Mouse (Mus musculus): ENCODE results near the gene Col25a1. TPM values are rescaled to one million over a fixed set of nuclear protein-coding genes. Genes with fewer than 3 reads are reported as not detected.

Col25a1 gene
- polyA plus RNA-seq, 1 experiment from 2014 or later: 3.4 TPM

DNA sequence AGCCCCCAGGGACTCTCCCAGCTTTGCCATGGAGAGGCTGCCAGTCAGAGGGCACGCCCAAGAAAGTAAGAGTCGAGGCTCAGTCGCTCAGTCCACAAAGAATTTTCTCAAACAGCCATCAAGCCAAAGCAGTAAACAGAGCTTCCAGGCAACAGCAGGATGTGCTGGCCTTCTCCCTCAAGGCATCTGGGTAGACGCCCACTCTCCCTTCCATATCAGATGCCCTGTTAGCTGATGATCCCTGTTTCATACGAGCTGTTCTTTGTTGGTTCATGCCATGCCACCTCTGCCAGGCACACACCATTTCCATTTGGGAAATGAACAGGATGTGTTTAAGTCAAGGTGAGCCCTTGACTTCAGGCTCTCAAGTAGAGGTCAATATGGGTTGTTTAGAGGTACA lies 334.1 kb downstream of the Col25a1 start:
- no peak overlapping the region for H3K4me3 ChIP-seq
- no peak overlapping the region for H3K27ac ChIP-seq
- H3K9ac ChIP-seq: no peak overlapping the region
- H3K36me3 ChIP-seq: no peaks in the 10 kb centered on the region
- H3K27me3 ChIP-seq: no peaks in the 10 kb centered on the region
- peaks cover 4% of the 10 kb centered on the region; the same call in 1 of the 2 replicates for H3K9me3 ChIP-seq
- no peak for ATAC-seq (ENCODE audit: low FRiP score)
- no peaks in the 10 kb centered on the region for H3K4me1 ChIP-seq (replicated peaks)
- WGBS: 87% methylated on average over 5 of the region's 5 CpGs
- no peak overlapping the region for H3K4me2 ChIP-seq

- H3K9ac ChIP-seq: no peak overlapping the region
- no peaks in the 10 kb centered on the region for H3K4me1 ChIP-seq (replicated peaks)
- ATAC-seq (ENCODE audit: low FRiP score): no peak
- H3K36me3 ChIP-seq: no peaks in the 10 kb centered on the region
- H3K27ac ChIP-seq: no peak overlapping the region
- no peak overlapping the region for H3K4me3 ChIP-seq
- H3K9me3 ChIP-seq: no peaks in the 10 kb centered on the region
- WGBS: 80% methylated on average over 4 of the region's 4 CpGs
- H3K27me3 ChIP-seq: no peaks in the 10 kb centered on the region
- no peak overlapping the region for H3K4me2 ChIP-seq
Observed at GRCm38 (mm10) chr3:130473211-130473768, 342.0 kb downstream of the Col25a1 start.

DNA sequence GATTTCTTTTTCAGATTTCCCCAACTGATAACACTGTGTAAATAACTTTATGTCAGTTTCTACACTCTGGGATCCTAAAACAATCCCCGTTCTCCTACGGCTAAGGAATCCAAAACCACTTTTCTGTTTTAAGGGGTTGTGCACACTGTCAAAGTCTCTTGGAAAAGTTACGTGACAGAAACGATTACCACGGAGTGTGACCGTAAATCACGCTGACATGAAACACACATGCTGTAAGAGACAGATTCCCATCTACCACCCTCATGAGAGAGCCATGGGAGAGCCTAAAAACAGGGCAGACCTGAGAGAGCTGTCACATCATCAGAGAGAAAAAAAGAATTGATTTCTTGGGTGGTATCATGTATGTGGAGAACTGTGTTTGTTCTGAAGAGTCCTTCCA lies 342.7 kb downstream of the Col25a1 start:
- no peak overlapping the region for H3K4me3 ChIP-seq
- no peak overlapping the region for H3K4me2 ChIP-seq
- ATAC-seq (ENCODE audit: low FRiP score): no peak
- no peaks in the 10 kb centered on the region for H3K27me3 ChIP-seq
- H3K36me3 ChIP-seq: no peaks in the 10 kb centered on the region
- no peaks in the 10 kb centered on the region for H3K9me3 ChIP-seq
- no peak overlapping the region for H3K27ac ChIP-seq
- H3K9ac ChIP-seq: no peak overlapping the region
- 87% methylated on average over 7 of the region's 7 CpGs for WGBS
- no peaks in the 10 kb centered on the region for H3K4me1 ChIP-seq (replicated peaks)

- no peaks in the 10 kb centered on the region for H3K9me3 ChIP-seq
- H3K4me1 ChIP-seq (replicated peaks): no peaks in the 10 kb centered on the region
- 85% methylated on average over 8 of the region's 8 CpGs for WGBS
- no peak for ATAC-seq (ENCODE audit: low FRiP score)
- H3K4me3 ChIP-seq: no peak overlapping the region
- no peak overlapping the region for H3K27ac ChIP-seq
- H3K4me2 ChIP-seq: no peak overlapping the region
- H3K36me3 ChIP-seq: no peaks in the 10 kb centered on the region
- H3K27me3 ChIP-seq: no peaks in the 10 kb centered on the region
- H3K9ac ChIP-seq: no peak overlapping the region
Observed at GRCm38 (mm10) chr3:130482513-130482912, 351.2 kb downstream of the Col25a1 start.

DNA sequence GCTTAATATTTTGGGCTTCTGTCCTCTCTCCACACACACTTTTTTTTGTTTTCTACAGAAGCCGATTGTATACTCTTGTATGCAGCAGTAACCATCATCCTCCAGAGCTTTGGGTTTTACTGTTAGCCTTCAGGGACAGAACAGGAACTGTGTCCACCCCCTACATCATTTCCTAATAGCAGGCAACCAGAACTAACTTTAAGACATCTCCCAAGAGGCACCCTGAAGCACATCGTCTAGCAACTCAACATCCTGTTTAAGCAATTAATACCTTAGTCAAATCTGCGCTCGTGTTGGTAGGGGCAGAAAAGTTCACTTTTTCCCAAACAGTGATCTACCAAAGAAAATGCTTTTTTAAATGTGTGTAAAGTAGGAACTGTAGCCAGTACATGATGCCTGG lies 357.5 kb downstream of the Col25a1 start:
- no peak overlapping the region for H3K9ac ChIP-seq
- H3K27ac ChIP-seq: no peak overlapping the region
- no peak for ATAC-seq (ENCODE audit: low FRiP score)
- H3K4me3 ChIP-seq: no peak overlapping the region
- no peaks in the 10 kb centered on the region for H3K4me1 ChIP-seq (replicated peaks)
- H3K27me3 ChIP-seq: no peaks in the 10 kb centered on the region
- no peaks in the 10 kb centered on the region for H3K36me3 ChIP-seq
- H3K9me3 ChIP-seq: no peaks in the 10 kb centered on the region
- no peak overlapping the region for H3K4me2 ChIP-seq
- WGBS: 89% methylated on average over 4 of the region's 4 CpGs

DNA sequence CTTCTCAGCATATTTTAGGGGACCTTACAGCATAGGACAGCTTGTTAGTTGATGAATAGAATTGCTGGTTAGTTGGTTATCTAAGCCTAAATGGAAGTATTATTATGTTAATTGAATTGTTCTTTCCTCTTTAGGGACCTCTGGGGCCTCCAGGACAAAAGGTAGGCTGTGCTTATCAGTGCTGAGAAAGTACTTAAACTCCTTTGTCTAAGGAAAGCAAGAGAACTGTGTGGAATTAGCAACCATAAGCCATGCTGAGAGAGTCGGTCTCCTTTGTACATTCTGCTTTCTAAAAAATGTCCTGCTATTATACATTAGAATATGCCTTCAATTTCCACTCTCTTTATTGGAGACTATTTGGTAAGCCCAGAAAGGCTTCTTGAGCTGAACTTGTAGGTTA lies 362.9 kb downstream of the Col25a1 start:
- Histone ChIP-seq H3K27me3 (no peaks in the 10 kb centered on the region), H3K9me3 (no peaks in the 10 kb centered on the region), H3K9ac (no peak overlapping the region), H3K27ac (no peak overlapping the region), H3K4me1 (replicated peaks) (no peaks in the 10 kb centered on the region), H3K4me3 (no peak overlapping the region), H3K4me2 (no peak overlapping the region), H3K36me3 (no peaks in the 10 kb centered on the region)
- 14% methylated on average over 1 of the region's 1 CpGs for WGBS
- ATAC-seq (ENCODE audit: low FRiP score): no peak

DNA sequence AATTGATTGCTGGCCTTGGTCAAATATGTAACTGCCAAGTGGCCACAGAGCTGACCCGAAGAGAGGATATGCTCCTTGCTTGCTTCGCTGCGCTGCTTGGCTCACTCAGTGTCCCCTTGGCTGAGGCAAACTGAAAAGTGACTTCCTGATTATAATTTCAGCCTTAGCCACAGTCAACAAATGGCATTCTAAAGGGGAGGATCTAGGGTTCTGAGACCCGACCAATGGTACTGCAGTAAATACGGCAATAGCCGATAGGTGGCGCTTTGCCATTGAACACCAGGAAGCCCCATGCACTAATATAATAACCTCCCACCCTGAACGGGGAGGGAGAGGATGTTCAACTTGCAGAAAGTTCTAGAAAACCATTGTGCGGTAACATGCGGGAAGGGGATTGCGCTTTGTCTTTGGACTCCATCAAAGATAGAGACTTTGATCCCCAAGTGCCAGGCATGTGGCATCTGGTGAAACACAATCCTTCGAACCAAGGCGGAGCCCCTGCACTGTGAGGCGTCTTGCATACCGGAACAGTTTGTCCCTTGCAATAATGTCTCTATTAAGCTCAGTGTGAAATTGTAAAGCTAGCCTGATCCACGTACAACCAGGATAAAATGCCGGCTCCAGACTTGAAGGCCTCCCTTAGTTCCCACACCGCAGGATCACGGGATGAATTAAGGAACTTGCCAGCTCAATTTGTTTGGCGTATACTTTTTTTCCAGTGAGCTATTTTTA lies 363.5 kb downstream of the Col25a1 start:
- H3K4me3 ChIP-seq: no peak overlapping the region
- no peaks in the 10 kb centered on the region for H3K9me3 ChIP-seq
- no peaks in the 10 kb centered on the region for H3K4me1 ChIP-seq (replicated peaks)
- no peak overlapping the region for H3K27ac ChIP-seq
- ATAC-seq (ENCODE audit: low FRiP score): no peak
- H3K36me3 ChIP-seq: no peaks in the 10 kb centered on the region
- no peak overlapping the region for H3K9ac ChIP-seq
- no peak overlapping the region for H3K4me2 ChIP-seq
- no peaks in the 10 kb centered on the region for H3K27me3 ChIP-seq
- 71% methylated on average over 20 of the region's 20 CpGs for WGBS

GRCm38 (mm10) chr3:130497036-130497435 lies 365.7 kb downstream of the Col25a1 start:
- H3K4me3 ChIP-seq: no peak overlapping the region
- H3K9me3 ChIP-seq: no peaks in the 10 kb centered on the region
- no peak for ATAC-seq (ENCODE audit: low FRiP score)
- 87% methylated on average over 2 of the region's 2 CpGs for WGBS
- H3K4me2 ChIP-seq: no peak overlapping the region
- H3K4me1 ChIP-seq (replicated peaks): no peaks in the 10 kb centered on the region
- H3K27me3 ChIP-seq: no peaks in the 10 kb centered on the region
- no peak overlapping the region for H3K9ac ChIP-seq
- no peak overlapping the region for H3K27ac ChIP-seq
- H3K36me3 ChIP-seq: no peaks in the 10 kb centered on the region

DNA sequence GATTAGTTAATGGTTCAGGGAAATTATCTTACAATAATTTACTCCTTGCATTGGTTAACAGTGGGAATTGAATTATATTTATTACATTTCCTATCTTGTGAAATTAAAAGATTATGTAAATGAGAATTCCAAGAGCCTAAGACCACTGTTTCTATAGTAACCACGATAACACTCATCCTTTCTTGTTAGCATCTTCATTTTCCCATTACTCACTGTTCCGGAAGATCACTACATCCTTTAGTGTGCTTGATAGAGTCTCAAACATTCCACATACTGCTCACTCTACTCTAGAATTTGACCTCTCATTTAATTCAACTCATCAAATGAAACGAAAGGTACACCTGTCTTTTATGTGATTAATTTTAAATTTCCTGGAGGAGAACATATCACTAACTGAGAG lies 370.4 kb downstream of the Col25a1 start:
- Histone ChIP-seq H3K4me3 (no peak overlapping the region), H3K36me3 (no peaks in the 10 kb centered on the region), H3K9me3 (no peaks in the 10 kb centered on the region), H3K27ac (no peak overlapping the region), H3K4me1 (replicated peaks) (no peaks in the 10 kb centered on the region), H3K27me3 (no peaks in the 10 kb centered on the region), H3K9ac (no peak overlapping the region), H3K4me2 (no peak overlapping the region)
- ATAC-seq (ENCODE audit: low FRiP score): peak; percentile 54; the same call in 1 of the 2 replicates
- 56% methylated on average over 3 of the region's 3 CpGs for WGBS

DNA sequence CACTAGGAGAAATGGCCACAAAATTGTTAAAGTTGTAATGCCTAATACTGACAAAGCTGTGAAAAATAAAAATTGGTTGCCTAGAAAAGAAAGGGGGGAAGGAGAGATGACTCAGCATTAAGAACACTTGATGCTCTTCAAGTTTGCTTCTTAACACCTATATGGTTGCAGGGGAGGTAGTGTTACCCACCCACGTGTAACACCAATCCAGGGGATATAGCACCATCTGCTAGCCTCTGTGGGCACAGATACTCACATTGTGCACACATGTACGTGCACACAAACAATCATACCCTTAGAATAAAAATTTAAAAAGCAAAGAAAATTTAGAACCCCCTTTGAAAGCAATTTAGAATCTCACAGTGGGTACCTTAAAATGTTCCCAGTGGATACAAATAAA lies 377.0 kb downstream of the Col25a1 start:
- no peaks in the 10 kb centered on the region for H3K4me1 ChIP-seq (replicated peaks)
- no peaks in the 10 kb centered on the region for H3K27me3 ChIP-seq
- no peaks in the 10 kb centered on the region for H3K36me3 ChIP-seq
- ATAC-seq (ENCODE audit: low FRiP score): no peak
- H3K27ac ChIP-seq: no peak overlapping the region
- H3K4me2 ChIP-seq: no peak overlapping the region
- no peak overlapping the region for H3K9ac ChIP-seq
- no peaks in the 10 kb centered on the region for H3K9me3 ChIP-seq
- no peak overlapping the region for H3K4me3 ChIP-seq
- WGBS: 88% methylated on average over 2 of the region's 2 CpGs

- Histone ChIP-seq H3K9me3 (no peaks in the 10 kb centered on the region), H3K27me3 (0 out of 2 replicates have a peak, but pooled peaks cover 6% of the 10 kb centered on the region), H3K27ac (no peak overlapping the region), H3K4me1 (replicated peaks) (0 out of 2 replicates have a peak, but pooled peaks cover 9% of the 10 kb centered on the region), H3K36me3 (no peaks in the 10 kb centered on the region), H3K4me3 (no peak overlapping the region), H3K4me2 (no peak overlapping the region), H3K9ac (no peak overlapping the region)
- 46% methylated on average over 9 of the region's 9 CpGs for WGBS
- no peak for ATAC-seq (ENCODE audit: low FRiP score)
Observed at GRCm38 (mm10) chr3:130518457-130518879, 387.2 kb downstream of the Col25a1 start.

DNA sequence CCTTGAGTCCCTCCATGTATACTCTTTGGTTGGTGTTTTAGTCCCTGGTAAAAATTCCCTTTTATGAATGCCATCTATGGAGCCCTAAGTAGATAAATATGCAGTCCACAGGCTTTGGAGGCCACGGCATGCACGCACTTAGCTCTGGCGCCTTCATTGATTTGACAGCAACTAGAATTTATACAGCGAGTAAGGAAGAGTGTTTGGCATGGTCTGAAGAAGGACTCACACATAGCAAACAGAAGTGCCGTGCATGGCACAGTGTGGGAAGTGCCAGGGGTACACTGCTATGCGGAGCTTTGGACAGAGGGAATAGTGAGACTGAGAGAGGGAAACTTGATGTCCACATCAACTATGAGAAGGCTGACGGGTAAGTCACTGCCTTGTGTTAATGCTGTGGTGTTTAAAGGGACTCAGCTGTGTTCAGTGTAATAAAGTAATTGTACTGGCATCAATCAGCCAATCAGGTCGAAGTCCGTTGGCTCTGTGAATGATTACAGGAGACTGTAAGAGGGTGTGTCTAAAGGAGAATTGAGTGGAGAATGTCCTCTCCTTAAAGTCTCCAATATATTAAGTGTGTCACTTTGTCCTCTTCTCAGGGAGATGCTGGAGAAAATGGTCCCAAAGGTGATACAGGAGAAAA lies 390.7 kb downstream of the Col25a1 start:
- no peak overlapping the region for H3K4me2 ChIP-seq
- no peaks in the 10 kb centered on the region for H3K9me3 ChIP-seq
- no peak for ATAC-seq (ENCODE audit: low FRiP score)
- H3K27me3 ChIP-seq: 0 out of 2 replicates have a peak, but pooled peaks cover 6% of the 10 kb centered on the region
- no peak overlapping the region for H3K27ac ChIP-seq
- H3K4me3 ChIP-seq: no peak overlapping the region
- 0 out of 2 replicates have a peak, but pooled peaks cover 9% of the 10 kb centered on the region for H3K4me1 ChIP-seq (replicated peaks)
- 84% methylated on average over 9 of the region's 9 CpGs for WGBS
- H3K9ac ChIP-seq: no peak overlapping the region
- H3K36me3 ChIP-seq: no peaks in the 10 kb centered on the region

All from hindbrain, embryonic 13.5 days (tissue).